Mouse (Mus musculus) right cerebral cortex, postnatal 10 days (tissue): ENCODE results near the gene Rnf121.

Experiments
- DNase-seq, 2 experiments: peaks; one replicate each; pipeline ENCODE4 v3.0.0; 2021; ENCODE audit warnings: low spot score in 2 of 2

Rnf121 gene

GRCm38 (mm10) chr7:102065046-102065891, at the start of gene Rnf121, which contains the start of the genes Xndc1 and Xntrpc:
Gene Rnf121, minus strand, starts transcription at chr7:102065469.
Gene Xndc1, plus strand, starts transcription at chr7:102065511.
Gene Xntrpc, plus strand, starts transcription at chr7:102065713.
- DNase-seq, result peak; percentile 96

GRCm38 (mm10) chr7:102113151-102113729, 48.0 kb upstream of the Rnf121 start:
- no peak for DNase-seq

GRCm38 (mm10) chr7:102109746-102110145, 44.5 kb upstream of the Rnf121 start:
- DNase-seq, result no peak

- no peak for DNase-seq
Observed at GRCm38 (mm10) chr7:102109171-102109570, 43.9 kb upstream of the Rnf121 start, which contains the start of gene Art5. Gene Art5, minus strand, starts transcription at chr7:102109489.

- DNase-seq, result no peak
Observed at GRCm38 (mm10) chr7:102108206-102108605, 42.9 kb upstream of the Rnf121 start.

- no peak for DNase-seq
Observed at GRCm38 (mm10) chr7:102106700-102107141, 41.5 kb upstream of the Rnf121 start.

- DNase-seq, result no peak
Observed at GRCm38 (mm10) chr7:102104126-102104525, 38.9 kb upstream of the Rnf121 start.

GRCm38 (mm10) chr7:102103555-102103954, 38.3 kb upstream of the Rnf121 start:
- DNase-seq, result no peak

GRCm38 (mm10) chr7:102102696-102103095, 37.4 kb upstream of the Rnf121 start:
- DNase-seq, result no peak

- no peak for DNase-seq
Observed at GRCm38 (mm10) chr7:102102241-102102640, 37.0 kb upstream of the Rnf121 start.

- no peak for DNase-seq
Observed at GRCm38 (mm10) chr7:102101487-102101886, 36.2 kb upstream of the Rnf121 start, which contains the start of gene Art1. Gene Art1, plus strand, starts transcription at chr7:102101743.

GRCm38 (mm10) chr7:102100868-102101267, 35.6 kb upstream of the Rnf121 start:
- DNase-seq, result no peak

GRCm38 (mm10) chr7:102099760-102100661, 34.7 kb upstream of the Rnf121 start:
- DNase-seq, result no peak

GRCm38 (mm10) chr7:102087336-102087735, 22.1 kb upstream of the Rnf121 start:
- no peak for DNase-seq

GRCm38 (mm10) chr7:102084041-102084696, 18.9 kb upstream of the Rnf121 start:
- DNase-seq, result no peak

- DNase-seq, result no peak
Observed at GRCm38 (mm10) chr7:102082816-102083215, 17.5 kb upstream of the Rnf121 start, which contains the start of gene Trpc2. Gene Trpc2, plus strand, starts transcription at chr7:102083116.

GRCm38 (mm10) chr7:102081784-102082183, 16.5 kb upstream of the Rnf121 start:
- DNase-seq, result no peak

- DNase-seq, result no peak
Observed at GRCm38 (mm10) chr7:102080311-102080710, 15.0 kb upstream of the Rnf121 start.

GRCm38 (mm10) chr7:102078517-102078916, 13.2 kb upstream of the Rnf121 start:
- peak in 1 of 2 experiments; percentile 55 for DNase-seq

GRCm38 (mm10) chr7:102076714-102077296, 11.5 kb upstream of the Rnf121 start:
- DNase-seq, result no peak

- DNase-seq, result no peak
Observed at GRCm38 (mm10) chr7:102066363-102066762, 1.1 kb upstream of the Rnf121 start.
